Mouse (Mus musculus): ENCODE data around the gene Serinc5. TPM values are rescaled to one million over a fixed set of nuclear protein-coding genes. Genes with fewer than 3 reads are reported as not detected.

The Serinc5 gene
- polyA plus RNA-seq, 1 experiment from 2014 or later, result 17.3 TPM

DNA sequence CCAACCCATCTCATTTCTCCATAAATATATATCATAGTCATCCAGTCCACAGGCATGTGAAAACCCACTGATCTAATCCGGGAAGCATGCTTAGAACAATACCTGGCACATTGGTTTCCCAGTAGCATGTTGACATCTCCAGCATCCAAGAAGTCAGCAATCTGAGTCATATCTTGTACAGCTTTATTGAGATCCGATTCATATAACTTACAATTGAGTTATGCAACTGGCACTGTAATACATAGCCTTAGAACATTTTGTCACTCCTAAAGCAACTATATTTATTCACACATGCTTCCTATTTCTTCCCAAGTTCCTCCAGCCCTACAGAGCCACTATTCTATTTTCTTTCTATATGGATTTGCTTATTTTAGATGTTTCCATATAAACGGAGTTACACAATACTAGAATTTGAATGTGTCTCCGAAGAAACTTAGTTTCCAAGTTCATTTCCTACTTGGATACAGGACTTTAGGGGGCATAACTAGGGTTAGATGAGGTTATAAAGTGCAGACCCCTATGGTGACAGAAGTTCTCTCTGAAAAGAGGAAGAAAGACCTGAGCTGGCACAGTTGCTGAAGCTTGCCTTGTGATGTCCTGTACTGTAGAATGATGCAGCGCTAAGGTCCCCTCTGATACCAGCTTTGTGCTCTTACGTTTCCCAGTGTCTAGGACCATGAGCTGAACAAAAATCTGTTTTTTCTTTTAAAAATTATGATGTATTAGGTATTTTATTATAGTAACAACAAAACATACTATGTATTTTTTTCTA, 57.5 kb downstream of the Serinc5 start:
- Histone ChIP-seq H3K27ac (replicated peaks) (no peak overlapping the region), H3K36me3 (replicated peaks) (peaks cover 16% of the 10 kb centered on the region; the same call in 1 of the 2 replicates), H3K4me1 (replicated peaks) (no peaks in the 10 kb centered on the region), H3K9ac (no peak overlapping the region), H3K9me3 (replicated peaks) (no peaks in the 10 kb centered on the region), H3K4me2 (no peak overlapping the region), H3K4me3 (replicated peaks) (no peak overlapping the region), H3K27me3 (no peaks in the 10 kb centered on the region)
- no peak for ATAC-seq (ENCODE audit: insufficient read depth)
- WGBS (ENCODE audit: insufficient replicate concordance), result 85% methylated on average over 6 of the region's 6 CpGs

DNA sequence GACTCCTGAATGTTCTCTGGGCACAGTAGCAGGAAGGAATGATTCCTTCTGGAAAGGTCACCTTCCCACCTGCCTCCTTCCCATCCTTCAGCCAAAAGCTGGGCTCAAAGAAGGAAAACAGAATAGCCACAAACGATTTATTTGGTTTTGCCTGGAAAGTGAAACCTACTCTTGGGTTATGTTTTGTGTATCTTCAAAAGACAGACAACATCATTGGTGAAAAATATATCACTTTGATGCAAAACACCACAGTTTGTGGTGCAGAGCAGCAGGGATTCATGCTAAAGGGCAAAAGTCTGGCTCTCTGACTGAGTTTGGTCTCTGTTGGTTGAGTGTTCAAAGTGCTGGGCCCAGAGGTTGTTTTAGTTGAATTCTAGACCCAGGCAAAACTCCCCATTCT, 60.8 kb downstream of the Serinc5 start:
- no peak overlapping the region for H3K9ac ChIP-seq
- no peak overlapping the region for H3K27ac ChIP-seq (replicated peaks)
- H3K4me1 ChIP-seq (replicated peaks), result peaks cover 5% of the 10 kb centered on the region
- WGBS (ENCODE audit: insufficient replicate concordance), result 62% methylated on average over 1 of the region's 1 CpGs
- no peaks in the 10 kb centered on the region for H3K36me3 ChIP-seq (replicated peaks)
- ATAC-seq (ENCODE audit: insufficient read depth), result no peak
- no peaks in the 10 kb centered on the region for H3K9me3 ChIP-seq (replicated peaks)
- H3K4me2 ChIP-seq, result no peak overlapping the region
- no peaks in the 10 kb centered on the region for H3K27me3 ChIP-seq
- H3K4me3 ChIP-seq (replicated peaks), result no peak overlapping the region

- Histone ChIP-seq H3K27ac (replicated peaks) (no peak overlapping the region), H3K27me3 (no peaks in the 10 kb centered on the region), H3K36me3 (replicated peaks) (no peaks in the 10 kb centered on the region), H3K9me3 (replicated peaks) (no peaks in the 10 kb centered on the region), H3K9ac (no peak overlapping the region), H3K4me2 (no peak overlapping the region), H3K4me1 (replicated peaks) (peaks cover 11% of the 10 kb centered on the region), H3K4me3 (replicated peaks) (no peak overlapping the region)
- ATAC-seq (ENCODE audit: insufficient read depth), result no peak
- WGBS (ENCODE audit: insufficient replicate concordance), result 39% methylated on average over 2 of the region's 2 CpGs
These were observed 63.8 kb downstream of the Serinc5 start for GRCm38 (mm10) chr13:92674676-92675075.

DNA sequence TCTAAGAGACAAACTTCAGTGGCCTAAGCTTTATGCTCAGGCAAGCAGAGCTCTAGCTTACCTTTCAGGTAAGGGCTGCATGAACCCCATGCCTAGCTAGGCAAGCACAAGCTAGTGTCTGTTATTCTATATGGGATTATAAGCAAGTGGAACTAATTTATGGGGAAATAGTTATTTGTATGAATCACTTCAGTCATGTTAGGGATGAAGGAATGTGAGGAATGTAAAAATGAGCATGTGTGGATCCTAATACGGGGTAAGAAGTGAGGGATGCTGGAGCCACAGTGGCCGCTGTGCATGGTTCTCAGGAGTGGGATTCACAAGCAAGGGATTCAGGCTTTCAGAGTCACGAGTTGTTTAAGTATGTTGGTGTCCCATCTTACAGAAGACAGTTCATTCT, 64.4 kb downstream of the Serinc5 start:
- Histone ChIP-seq H3K27me3 (no peaks in the 10 kb centered on the region), H3K27ac (replicated peaks) (no peak overlapping the region)

GRCm38 (mm10) chr13:92675897-92676584, 65.2 kb downstream of the Serinc5 start:
- ATAC-seq (ENCODE audit: insufficient read depth), result no peak

More for the DNA sequence above, 64.4 kb downstream of the Serinc5 start:
- WGBS (ENCODE audit: insufficient replicate concordance), result 79% methylated on average over 3 of the region's 3 CpGs
- H3K36me3 ChIP-seq (replicated peaks), result no peaks in the 10 kb centered on the region
- no peak overlapping the region for H3K4me2 ChIP-seq
- no peak overlapping the region for H3K9ac ChIP-seq
- H3K9me3 ChIP-seq (replicated peaks), result no peaks in the 10 kb centered on the region
- peaks cover 12% of the 10 kb centered on the region for H3K4me1 ChIP-seq (replicated peaks)
- H3K4me3 ChIP-seq (replicated peaks), result no peak overlapping the region
- no peak for ATAC-seq (ENCODE audit: insufficient read depth)

DNA sequence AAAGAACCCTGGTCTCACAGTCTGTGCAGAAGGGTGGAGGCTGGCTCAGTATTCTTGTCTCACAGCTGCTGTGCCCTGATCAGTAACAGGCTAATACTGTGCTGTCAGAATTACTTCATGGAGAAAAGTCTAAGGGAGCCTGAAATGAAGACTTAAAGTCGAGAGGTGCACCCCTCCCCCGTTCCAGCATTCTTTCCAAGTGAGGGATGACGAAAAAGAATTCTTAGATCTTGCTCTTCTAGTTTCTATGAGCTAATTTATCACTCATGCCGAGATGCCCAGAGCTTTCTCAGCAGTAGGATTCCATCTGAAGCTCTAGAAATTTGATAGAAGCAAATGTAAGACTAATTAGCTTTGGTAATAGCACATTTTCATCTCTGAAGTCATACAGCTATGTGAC, 66.8 kb downstream of the Serinc5 start:
- no peak overlapping the region for H3K4me3 ChIP-seq (replicated peaks)
- H3K27me3 ChIP-seq, result no peaks in the 10 kb centered on the region
- WGBS (ENCODE audit: insufficient replicate concordance), result 71% methylated on average over 4 of the region's 4 CpGs

More at GRCm38 (mm10) chr13:92675897-92676584, 65.2 kb downstream of the Serinc5 start:
- no peaks in the 10 kb centered on the region for H3K36me3 ChIP-seq (replicated peaks)
- H3K27ac ChIP-seq (replicated peaks), result no peak overlapping the region
- no peaks in the 10 kb centered on the region for H3K27me3 ChIP-seq
- H3K9ac ChIP-seq, result no peak overlapping the region
- peaks cover 12% of the 10 kb centered on the region for H3K4me1 ChIP-seq (replicated peaks)
- no peaks in the 10 kb centered on the region for H3K9me3 ChIP-seq (replicated peaks)
- no peak overlapping the region for H3K4me2 ChIP-seq
- WGBS (ENCODE audit: insufficient replicate concordance), result 68% methylated on average over 11 of the region's 11 CpGs
- H3K4me3 ChIP-seq (replicated peaks), result no peak overlapping the region

DNA sequence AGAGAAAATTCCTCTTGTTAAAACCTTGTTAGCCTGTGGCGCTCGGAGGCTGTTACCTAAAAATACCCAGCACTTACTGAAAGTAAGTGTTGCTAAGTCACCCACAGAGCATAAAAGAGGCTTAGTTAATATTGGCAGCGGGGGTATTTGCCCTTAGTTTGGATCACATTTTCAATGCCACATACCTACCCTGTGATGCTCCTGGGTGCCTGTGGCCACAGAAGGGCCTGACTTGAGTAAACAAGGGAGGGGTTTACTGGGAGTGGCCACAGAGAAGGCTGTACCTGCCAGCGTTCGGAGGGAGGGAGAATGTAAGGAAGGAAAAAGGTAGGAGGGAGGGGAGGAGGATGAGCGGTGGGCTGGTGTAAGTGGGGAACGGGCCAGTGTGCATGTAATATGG, 68.8 kb downstream of the Serinc5 start:
- H3K9ac ChIP-seq, result no peak overlapping the region
- H3K4me1 ChIP-seq (replicated peaks), result peaks cover 12% of the 10 kb centered on the region
- no peak overlapping the region for H3K4me2 ChIP-seq
- no peaks in the 10 kb centered on the region for H3K27me3 ChIP-seq
- ATAC-seq (ENCODE audit: insufficient read depth), result no peak
- peaks cover 16% of the 10 kb centered on the region for H3K36me3 ChIP-seq (replicated peaks)
- no peak overlapping the region for H3K27ac ChIP-seq (replicated peaks)
- WGBS (ENCODE audit: insufficient replicate concordance), result 82% methylated on average over 7 of the region's 7 CpGs
- H3K9me3 ChIP-seq (replicated peaks), result no peaks in the 10 kb centered on the region
- no peak overlapping the region for H3K4me3 ChIP-seq (replicated peaks)

More for the DNA sequence above, 66.8 kb downstream of the Serinc5 start:
- H3K27ac ChIP-seq (replicated peaks), result no peak overlapping the region
- no peaks in the 10 kb centered on the region for H3K9me3 ChIP-seq (replicated peaks)
- H3K4me1 ChIP-seq (replicated peaks), result peaks cover 12% of the 10 kb centered on the region
- no peak for ATAC-seq (ENCODE audit: insufficient read depth)
- H3K9ac ChIP-seq, result no peak overlapping the region
- no peaks in the 10 kb centered on the region; the same call in 1 of the 2 replicates for H3K36me3 ChIP-seq (replicated peaks)
- no peak overlapping the region for H3K4me2 ChIP-seq

DNA sequence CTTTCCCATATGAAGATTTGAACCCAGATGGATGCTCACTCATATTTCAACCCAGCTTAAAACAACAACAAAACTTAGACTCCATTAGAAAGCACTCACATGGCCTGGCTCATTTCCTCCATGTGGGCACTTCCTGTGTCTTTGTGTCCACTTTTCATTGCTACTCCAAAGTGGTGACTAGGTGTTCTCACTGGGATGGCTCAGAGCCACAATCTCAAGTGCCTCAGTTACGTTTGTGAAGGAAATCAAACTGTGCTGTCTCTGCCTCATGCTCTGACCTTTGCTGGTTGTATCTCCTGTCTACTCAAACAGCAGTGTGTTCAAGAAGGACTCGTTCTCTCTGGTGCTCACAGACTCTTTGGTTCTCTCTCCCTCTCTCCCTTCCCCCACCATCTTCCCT, 70.7 kb downstream of the Serinc5 start:
- no peak for ATAC-seq (ENCODE audit: insufficient read depth)
- Histone ChIP-seq H3K36me3 (replicated peaks) (peaks cover 33% of the 10 kb centered on the region), H3K9ac (no peak overlapping the region), H3K4me3 (replicated peaks) (no peak overlapping the region), H3K4me2 (no peak overlapping the region), H3K27ac (replicated peaks) (no peak overlapping the region), H3K9me3 (replicated peaks) (no peaks in the 10 kb centered on the region), H3K4me1 (replicated peaks) (0 out of 2 replicates have a peak, but pooled peaks cover 7% of the 10 kb centered on the region), H3K27me3 (no peaks in the 10 kb centered on the region)
- 63% methylated on average over 2 of the region's 2 CpGs for WGBS (ENCODE audit: insufficient replicate concordance)

GRCm38 (mm10) chr13:92682833-92683232, 71.9 kb downstream of the Serinc5 start:
- Histone ChIP-seq H3K4me2 (no peak overlapping the region), H3K36me3 (replicated peaks) (peaks cover 46% of the 10 kb centered on the region), H3K27ac (replicated peaks) (no peak overlapping the region), H3K4me1 (replicated peaks) (0 out of 2 replicates have a peak, but pooled peaks cover 7% of the 10 kb centered on the region), H3K9ac (no peak overlapping the region), H3K4me3 (replicated peaks) (no peak overlapping the region), H3K27me3 (no peaks in the 10 kb centered on the region), H3K9me3 (replicated peaks) (no peaks in the 10 kb centered on the region)
- 67% methylated on average over 6 of the region's 6 CpGs for WGBS (ENCODE audit: insufficient replicate concordance)
- no peak for ATAC-seq (ENCODE audit: insufficient read depth)

- ATAC-seq (ENCODE audit: insufficient read depth), result no peak
- Histone ChIP-seq H3K27me3 (no peaks in the 10 kb centered on the region), H3K4me1 (replicated peaks) (0 out of 2 replicates have a peak, but pooled peaks cover 7% of the 10 kb centered on the region), H3K9me3 (replicated peaks) (no peaks in the 10 kb centered on the region), H3K36me3 (replicated peaks) (peaks cover 52% of the 10 kb centered on the region), H3K9ac (no peak overlapping the region), H3K4me3 (replicated peaks) (no peak overlapping the region), H3K27ac (replicated peaks) (no peak overlapping the region), H3K4me2 (no peak overlapping the region)
- 81% methylated on average over 4 of the region's 4 CpGs for WGBS (ENCODE audit: insufficient replicate concordance)
These were observed 72.6 kb downstream of the Serinc5 start for GRCm38 (mm10) chr13:92683464-92683863.

DNA sequence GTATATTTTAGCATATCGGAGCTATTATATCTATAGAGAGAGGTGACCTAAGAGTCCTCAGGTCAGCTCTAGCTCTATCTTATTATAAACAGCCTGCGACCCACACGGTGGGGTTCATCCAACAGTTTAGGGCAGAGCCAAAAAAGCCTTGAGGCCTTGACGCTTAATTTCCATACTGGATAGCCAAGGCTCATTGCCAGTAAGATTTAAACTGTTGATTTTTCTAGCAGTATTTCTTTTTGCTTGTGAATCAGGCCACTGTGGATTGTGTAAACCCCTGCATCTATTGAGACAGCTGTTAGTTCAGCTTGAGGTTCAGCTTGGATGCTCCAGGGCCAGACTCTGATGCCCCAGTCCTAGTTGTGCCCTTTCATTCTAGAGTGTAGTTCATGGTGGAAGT, 73.4 kb downstream of the Serinc5 start:
- 88% methylated on average over 4 of the region's 4 CpGs for WGBS (ENCODE audit: insufficient replicate concordance)
- Histone ChIP-seq H3K9me3 (replicated peaks) (no peaks in the 10 kb centered on the region), H3K4me2 (no peak overlapping the region), H3K9ac (no peak overlapping the region), H3K27me3 (no peaks in the 10 kb centered on the region), H3K36me3 (replicated peaks) (peaks cover 60% of the 10 kb centered on the region), H3K27ac (replicated peaks) (no peak overlapping the region), H3K4me1 (replicated peaks) (0 out of 2 replicates have a peak, but pooled peaks cover 4% of the 10 kb centered on the region), H3K4me3 (replicated peaks) (no peak overlapping the region)
- ATAC-seq (ENCODE audit: insufficient read depth), result no peak

Measured in liver, embryonic 15.5 days (tissue).